Mouse (Mus musculus): ENCODE results near the gene Sema4c. TPM values are rescaled to one million over a fixed set of nuclear protein-coding genes. Genes with fewer than 3 reads are reported as not detected.

Sema4c gene
- polyA plus RNA-seq, 1 experiment from 2014 or later = 2.0 TPM

GRCm38 (mm10) chr1:36588476-36589450, 30.6 kb upstream of the Sema4c start:
- H3K4me3 ChIP-seq (ENCODE audit: low read depth, low read length) = no peak overlapping the region
- H3K36me3 ChIP-seq (replicated peaks; ENCODE audit: insufficient read depth, low read length) = no peaks in the 10 kb centered on the region
- no peak for ATAC-seq
- peaks cover 4% of the 10 kb centered on the region; the same call in 1 of the 2 replicates for H3K4me1 ChIP-seq (ENCODE audit: insufficient read depth)
- no peak overlapping the region for H3K9ac ChIP-seq (replicated peaks)
- no peak overlapping the region for H3K4me2 ChIP-seq (ENCODE audit: low read depth, low read length)
- 63% methylated on average over 13 of the region's 13 CpGs for WGBS (ENCODE audit: insufficient replicate concordance)
- H3K9me3 ChIP-seq (ENCODE audit: low read length) = no peaks in the 10 kb centered on the region
- H3K27ac ChIP-seq (ENCODE audit: low read depth) = no peak overlapping the region
- DNase-seq = no peak
- no peaks in the 10 kb centered on the region for H3K27me3 ChIP-seq (ENCODE audit: insufficient read depth, low read length)
- TF ChIP-seq CTCF (IDR thresholded peaks at IDR 0.05; ENCODE audit: low read depth) (no peak), EP300 (IDR thresholded peaks at IDR 0.05; ENCODE audit: low read depth) (no peak)

GRCm38 (mm10) chr1:36587860-36588259, 29.7 kb upstream of the Sema4c start:
- no peak overlapping the region for H3K27ac ChIP-seq (ENCODE audit: low read depth)
- peaks cover 4% of the 10 kb centered on the region; the same call in 1 of the 2 replicates for H3K4me1 ChIP-seq (ENCODE audit: insufficient read depth)
- no peak for DNase-seq

GRCm38 (mm10) chr1:36586288-36586687, 28.1 kb upstream of the Sema4c start:
- no peak overlapping the region for H3K27ac ChIP-seq (ENCODE audit: low read depth)
- H3K4me1 ChIP-seq (ENCODE audit: insufficient read depth) = peaks cover 4% of the 10 kb centered on the region; the same call in 1 of the 2 replicates
- no peak for TF ChIP-seq EP300 (IDR thresholded peaks at IDR 0.05; ENCODE audit: low read depth)
- no peak for TF ChIP-seq CTCF (IDR thresholded peaks at IDR 0.05; ENCODE audit: low read depth)
- WGBS (ENCODE audit: insufficient replicate concordance) = 71% methylated on average over 4 of the region's 4 CpGs
- no peak overlapping the region for H3K4me2 ChIP-seq (ENCODE audit: low read depth, low read length)
- no peaks in the 10 kb centered on the region for H3K36me3 ChIP-seq (replicated peaks; ENCODE audit: insufficient read depth, low read length)
- no peaks in the 10 kb centered on the region for H3K9me3 ChIP-seq (ENCODE audit: low read length)
- no peak for DNase-seq
- no peak overlapping the region for H3K9ac ChIP-seq (replicated peaks)
- H3K4me3 ChIP-seq (ENCODE audit: low read depth, low read length) = no peak overlapping the region
- no peaks in the 10 kb centered on the region for H3K27me3 ChIP-seq (ENCODE audit: insufficient read depth, low read length)
- ATAC-seq = no peak

More at GRCm38 (mm10) chr1:36587860-36588259, 29.7 kb upstream of the Sema4c start:
- Histone ChIP-seq H3K9ac (replicated peaks) (no peak overlapping the region), H3K9me3 (ENCODE audit: low read length) (no peaks in the 10 kb centered on the region), H3K4me3 (ENCODE audit: low read depth, low read length) (no peak overlapping the region), H3K4me2 (ENCODE audit: low read depth, low read length) (no peak overlapping the region), H3K36me3 (replicated peaks; ENCODE audit: insufficient read depth, low read length) (no peaks in the 10 kb centered on the region), H3K27me3 (ENCODE audit: insufficient read depth, low read length) (no peaks in the 10 kb centered on the region)
- no peak for ATAC-seq
- WGBS (ENCODE audit: insufficient replicate concordance) = 88% methylated on average over 6 of the region's 6 CpGs
- TF ChIP-seq EP300 (IDR thresholded peaks at IDR 0.05; ENCODE audit: low read depth) (no peak), CTCF (IDR thresholded peaks at IDR 0.05; ENCODE audit: low read depth) (no peak)

- peaks cover 13% of the 10 kb centered on the region for H3K4me1 ChIP-seq (ENCODE audit: insufficient read depth)
- H3K4me2 ChIP-seq (ENCODE audit: low read depth, low read length) = no peak overlapping the region
- no peak overlapping the region for H3K27ac ChIP-seq (ENCODE audit: low read depth)
- H3K27me3 ChIP-seq (ENCODE audit: insufficient read depth, low read length) = no peaks in the 10 kb centered on the region
- no peak overlapping the region for H3K9ac ChIP-seq (replicated peaks)
- WGBS (ENCODE audit: insufficient replicate concordance) = 73% methylated on average over 8 of the region's 8 CpGs
- H3K4me3 ChIP-seq (ENCODE audit: low read depth, low read length) = no peak overlapping the region
- TF ChIP-seq EP300 (IDR thresholded peaks at IDR 0.05; ENCODE audit: low read depth) (no peak), CTCF (IDR thresholded peaks at IDR 0.05; ENCODE audit: low read depth) (no peak)
- no peak for DNase-seq
- ATAC-seq = no peak
- no peaks in the 10 kb centered on the region for H3K36me3 ChIP-seq (replicated peaks; ENCODE audit: insufficient read depth, low read length)
- H3K9me3 ChIP-seq (ENCODE audit: low read length) = no peaks in the 10 kb centered on the region
Observed at GRCm38 (mm10) chr1:36583408-36584116, 25.4 kb upstream of the Sema4c start.

GRCm38 (mm10) chr1:36582211-36582610, 24.1 kb upstream of the Sema4c start:
- Histone ChIP-seq H3K27ac (ENCODE audit: low read depth) (no peak overlapping the region), H3K9me3 (ENCODE audit: low read length) (no peaks in the 10 kb centered on the region), H3K4me3 (ENCODE audit: low read depth, low read length) (no peak overlapping the region), H3K36me3 (replicated peaks; ENCODE audit: insufficient read depth, low read length) (no peaks in the 10 kb centered on the region), H3K4me1 (ENCODE audit: insufficient read depth) (peaks cover 13% of the 10 kb centered on the region), H3K27me3 (ENCODE audit: insufficient read depth, low read length) (0 out of 2 replicates have a peak, but pooled peaks cover 2% of the 10 kb centered on the region), H3K9ac (replicated peaks) (no peak overlapping the region), H3K4me2 (ENCODE audit: low read depth, low read length) (no peak overlapping the region)
- 56% methylated on average over 8 of the region's 8 CpGs for WGBS (ENCODE audit: insufficient replicate concordance)
- no peak for DNase-seq
- no peak for ATAC-seq
- TF ChIP-seq EP300 (IDR thresholded peaks at IDR 0.05; ENCODE audit: low read depth) (no peak), CTCF (IDR thresholded peaks at IDR 0.05; ENCODE audit: low read depth) (no peak)

- H3K36me3 ChIP-seq (replicated peaks; ENCODE audit: insufficient read depth, low read length) = no peaks in the 10 kb centered on the region
- ATAC-seq = no peak
- no peak overlapping the region for H3K9ac ChIP-seq (replicated peaks)
- H3K4me3 ChIP-seq (ENCODE audit: low read depth, low read length) = no peak overlapping the region
- DNase-seq = no peak
- H3K4me1 ChIP-seq (ENCODE audit: insufficient read depth) = peaks cover 15% of the 10 kb centered on the region
- WGBS (ENCODE audit: insufficient replicate concordance) = 71% methylated on average over 5 of the region's 5 CpGs
- no peak for TF ChIP-seq EP300 (IDR thresholded peaks at IDR 0.05; ENCODE audit: low read depth)
- TF ChIP-seq CTCF (IDR thresholded peaks at IDR 0.05; ENCODE audit: low read depth) = no peak
- no peak overlapping the region for H3K4me2 ChIP-seq (ENCODE audit: low read depth, low read length)
- H3K27me3 ChIP-seq (ENCODE audit: insufficient read depth, low read length) = 0 out of 2 replicates have a peak, but pooled peaks cover 2% of the 10 kb centered on the region
- peak overlapping the region; percentile 57; the same call in 1 of the 2 replicates for H3K27ac ChIP-seq (ENCODE audit: low read depth)
- H3K9me3 ChIP-seq (ENCODE audit: low read length) = no peaks in the 10 kb centered on the region
Observed at GRCm38 (mm10) chr1:36581260-36581659, 23.1 kb upstream of the Sema4c start.

Measured in liver, postnatal 0 days (tissue).